Mouse (Mus musculus) NIH3T3 (cell line): Measurements from ENCODE around the gene Abcb4.
"Not testable (repeated sequence)": the region's sequence is repeated elsewhere in the genome, so short reads cannot be mapped to it uniquely, and the experiment has no call there.

Source experiments
- DNase-seq: peaks from one replicate; pipeline ENCODE4 v3.0.0-alpha.2; 2012; ENCODE audit warnings: low read depth

Gene Abcb4

DNA sequence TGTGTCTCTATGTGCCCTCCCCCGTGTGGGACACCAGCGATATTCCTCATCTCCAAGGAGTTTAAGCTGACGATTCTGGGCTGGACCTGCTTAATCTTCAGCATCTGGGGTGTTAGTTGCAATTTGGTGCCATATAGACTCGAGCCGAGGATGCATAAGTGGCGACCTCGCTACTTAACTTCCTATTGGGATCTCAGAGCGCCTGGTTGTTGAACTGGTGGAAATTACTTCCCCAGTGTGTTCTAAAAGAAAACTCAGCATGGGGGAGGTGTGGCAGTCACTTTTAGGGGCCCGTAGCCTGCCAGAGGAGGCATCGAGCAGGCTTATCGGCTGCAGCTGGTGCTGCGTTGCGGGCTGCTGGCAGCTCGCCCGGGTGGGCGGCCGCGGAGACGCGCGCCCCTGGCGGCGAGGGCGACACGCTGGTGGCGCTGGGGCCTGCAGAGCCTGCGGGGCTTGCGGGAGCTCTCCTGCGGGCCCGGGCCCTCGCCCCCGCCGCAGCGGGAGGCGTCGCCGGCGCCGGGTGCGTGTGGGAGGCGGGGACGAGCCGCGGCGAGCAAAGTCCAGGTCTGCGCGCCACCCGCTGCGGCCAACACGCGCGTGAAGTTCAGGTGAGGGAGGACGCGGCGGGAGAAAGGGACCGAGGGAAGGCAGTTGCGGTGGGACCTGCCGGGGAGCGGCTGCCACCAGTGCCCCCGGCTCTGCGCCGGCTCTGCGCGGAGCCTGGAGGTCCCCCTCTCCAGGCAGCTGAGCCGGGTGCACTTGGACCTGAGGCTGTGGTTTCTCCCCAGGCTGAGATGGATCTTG, at the start of gene Abcb4:
Gene Abcb4, plus strand, starts transcription at position 418 of the 804 bp plus-strand sequence.
- DNase-seq = no peak

DNA sequence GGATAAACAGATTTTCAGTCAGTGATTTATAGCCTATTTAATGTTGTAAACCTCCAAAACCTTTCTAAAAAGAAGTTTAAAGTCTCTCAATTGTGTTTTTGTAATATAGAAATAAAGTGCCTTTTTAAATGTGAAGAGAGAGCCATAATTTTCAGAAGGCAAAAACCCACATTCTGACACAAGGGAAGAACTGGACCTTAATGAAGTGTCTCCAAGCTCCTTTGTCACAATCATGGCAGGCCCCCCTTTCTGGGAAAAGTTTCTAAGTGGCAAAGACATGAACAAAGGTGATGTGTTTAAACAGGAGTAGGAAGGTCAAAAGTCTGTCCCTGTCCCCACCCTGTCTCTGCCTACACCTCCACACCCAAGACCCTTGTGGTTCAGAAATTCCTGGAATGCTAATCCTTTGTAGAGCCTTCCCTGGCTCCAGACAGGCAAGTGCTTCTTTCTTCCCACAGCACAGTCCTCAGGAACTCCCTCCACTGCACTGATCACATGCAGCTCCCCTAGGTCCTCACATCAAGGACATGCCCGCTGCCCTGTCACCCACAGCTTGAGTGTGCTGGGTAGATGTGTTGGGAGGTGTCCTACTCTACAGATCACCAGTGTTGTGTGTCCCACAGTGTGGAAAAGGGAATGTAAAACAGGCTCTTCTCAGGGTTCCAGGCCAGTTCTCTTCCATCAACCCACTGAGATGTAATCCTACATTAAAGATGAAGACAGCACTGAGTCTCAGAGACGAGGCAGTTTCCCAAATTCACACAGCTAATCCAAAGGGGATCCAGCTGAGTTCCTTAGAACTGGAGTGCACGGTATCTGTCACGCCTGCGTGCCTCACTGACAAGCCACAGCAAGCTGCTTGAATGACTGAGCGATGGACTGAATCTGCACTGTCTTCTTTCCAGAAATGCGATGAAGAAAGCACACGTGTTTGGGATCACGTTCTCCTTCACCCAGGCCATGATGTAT, 44.6 kb upstream of the Abcb4 start:
- not testable (repeated sequence) for DNase-seq

DNA sequence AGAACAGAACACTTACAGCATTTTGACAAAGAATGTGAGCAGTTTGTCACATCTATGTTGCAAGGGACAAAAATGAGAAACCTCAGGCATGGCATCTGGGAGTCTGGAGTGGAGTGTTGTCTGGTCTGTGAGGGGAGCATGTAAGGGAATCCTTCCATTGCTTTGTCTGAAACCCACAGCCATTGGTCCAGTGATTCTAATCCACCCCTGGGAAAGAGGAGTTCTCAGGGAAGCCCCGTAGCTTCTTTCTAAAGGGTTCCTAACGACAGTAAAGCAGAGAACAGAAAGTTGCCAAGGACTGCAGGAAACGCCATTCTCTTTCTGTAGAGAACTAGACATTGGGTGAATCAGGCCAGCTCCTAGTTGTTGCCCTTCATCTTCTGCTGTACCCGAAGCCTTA, 42.7 kb upstream of the Abcb4 start:
- no peak for DNase-seq

DNA sequence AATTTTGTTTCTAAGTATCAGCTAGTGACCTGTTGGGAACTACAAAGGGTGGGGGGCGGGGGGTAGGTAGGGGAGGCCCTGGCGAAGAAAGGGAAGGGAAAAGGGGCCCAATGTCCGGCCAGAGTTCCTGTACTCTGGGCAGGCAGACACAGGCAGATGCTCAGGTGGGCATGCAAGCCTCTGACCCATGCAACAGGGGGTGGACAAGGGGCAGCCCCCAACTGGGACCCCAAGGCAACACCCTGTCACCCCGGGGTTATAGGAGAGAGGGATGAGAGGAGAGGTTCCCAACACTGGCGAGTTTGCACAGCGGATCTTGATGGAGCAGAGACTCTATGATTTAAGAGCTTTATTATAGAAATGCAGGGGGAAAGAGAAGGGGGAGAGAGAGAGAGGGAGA, 36.3 kb upstream of the Abcb4 start:
- no peak for DNase-seq

DNA sequence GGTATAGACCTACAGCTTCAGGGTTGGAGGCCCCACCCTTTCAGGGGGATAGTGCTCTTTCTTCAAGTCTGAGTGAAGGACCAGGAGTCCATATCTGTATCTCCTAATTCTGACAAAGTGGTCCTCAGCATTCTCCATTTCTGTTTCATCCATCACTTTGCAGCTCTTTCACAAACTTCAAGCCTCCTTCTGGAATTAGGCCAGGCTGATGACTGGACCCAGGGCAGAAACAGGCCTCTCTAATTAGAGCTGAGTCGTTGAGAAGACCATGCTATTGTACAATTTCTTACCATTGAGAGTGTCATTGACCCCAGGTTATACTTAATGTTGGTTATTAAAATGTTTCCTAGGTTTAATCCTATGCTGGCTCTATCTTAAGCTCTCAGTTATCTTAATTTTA, 31.7 kb upstream of the Abcb4 start:
- peak; percentile 54 for DNase-seq

DNA sequence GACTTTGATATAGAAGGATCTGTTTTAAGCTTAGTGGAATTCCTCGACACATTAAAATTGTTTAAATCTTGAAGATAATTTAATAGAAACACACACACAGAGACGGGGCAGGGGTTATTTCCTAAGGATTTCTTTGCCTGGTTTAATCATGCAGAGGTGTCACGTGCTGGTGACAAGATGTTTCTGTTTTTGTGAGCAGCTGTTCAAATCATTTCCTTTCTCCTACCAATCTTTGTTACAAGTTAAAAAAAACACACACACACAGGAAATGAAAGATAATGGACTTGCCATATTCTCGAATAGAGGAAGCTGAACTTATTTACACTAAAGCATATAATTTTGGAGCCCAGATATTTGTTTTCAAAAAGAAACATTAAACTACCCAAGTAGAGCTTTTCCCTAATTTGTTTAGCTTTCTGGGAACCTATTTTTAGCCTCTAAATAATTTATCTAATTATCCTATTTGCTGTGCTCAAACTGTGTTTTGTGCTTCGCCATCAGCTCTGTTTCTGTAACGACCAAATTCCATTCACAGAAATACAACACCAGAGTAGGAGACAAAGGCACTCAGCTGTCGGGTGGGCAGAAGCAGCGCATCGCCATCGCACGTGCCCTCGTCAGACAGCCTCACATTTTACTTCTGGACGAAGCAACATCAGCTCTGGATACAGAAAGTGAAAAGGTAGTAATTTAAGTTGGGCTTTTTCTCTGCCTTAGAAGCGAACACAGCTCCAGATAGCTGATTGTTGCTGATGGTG, 29.8 kb upstream of the Abcb4 start:
- DNase-seq = no peak

DNA sequence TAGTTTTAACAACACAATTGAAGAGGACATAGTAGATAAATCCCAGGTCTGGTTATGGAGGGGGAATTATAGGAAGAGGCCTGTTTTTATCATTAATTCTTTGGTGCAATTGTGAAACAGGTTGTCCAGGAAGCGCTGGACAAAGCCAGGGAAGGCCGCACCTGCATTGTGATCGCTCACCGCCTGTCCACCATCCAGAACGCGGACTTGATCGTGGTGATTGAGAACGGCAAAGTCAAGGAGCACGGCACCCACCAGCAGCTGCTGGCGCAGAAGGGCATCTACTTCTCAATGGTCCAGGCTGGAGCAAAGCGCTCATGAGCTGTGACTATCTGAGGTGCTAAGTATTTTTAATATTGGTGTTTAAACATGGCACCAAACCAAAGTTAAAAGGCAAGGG, 27.9 kb upstream of the Abcb4 start:
- not testable (repeated sequence) for DNase-seq

DNA sequence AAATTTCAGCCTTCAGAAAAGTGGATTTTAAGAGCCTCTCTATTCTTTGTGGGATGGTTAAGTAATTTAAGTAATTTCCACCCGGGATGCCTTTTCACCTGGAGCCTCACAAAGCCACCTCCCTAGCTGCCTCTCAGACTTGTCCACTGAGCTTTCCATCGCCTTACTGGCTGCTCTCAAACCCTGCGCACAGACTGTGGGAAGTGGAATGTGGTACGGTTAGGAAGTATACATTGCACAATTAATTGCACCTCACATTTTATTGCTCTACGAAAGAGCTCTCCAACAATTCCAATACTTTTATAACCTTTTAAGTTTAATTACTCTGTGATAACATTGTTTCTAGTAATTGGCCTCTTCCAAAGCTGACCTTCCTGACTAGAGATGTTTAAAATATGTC, 27.2 kb upstream of the Abcb4 start:
- DNase-seq = no peak

DNA sequence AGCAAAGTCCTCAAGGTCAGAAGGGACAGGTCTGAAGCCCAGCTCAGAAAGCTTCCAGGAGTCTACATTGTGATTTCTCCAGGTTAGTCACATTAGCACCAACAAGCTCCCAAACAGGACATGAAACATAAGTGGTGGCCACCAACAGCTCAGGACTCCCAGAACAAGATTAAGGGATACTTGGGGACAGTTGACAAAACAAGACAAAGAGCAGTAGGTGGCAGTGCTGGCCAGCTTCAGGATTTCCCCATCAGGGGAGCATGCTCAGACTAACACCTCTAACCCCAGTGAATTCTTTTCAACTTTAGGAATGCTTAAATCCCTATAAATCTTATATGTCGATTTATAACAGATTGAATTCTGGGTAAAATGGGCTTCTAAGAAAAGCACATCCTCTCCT, 25.5 kb upstream of the Abcb4 start:
- DNase-seq = peak; percentile 21

DNA sequence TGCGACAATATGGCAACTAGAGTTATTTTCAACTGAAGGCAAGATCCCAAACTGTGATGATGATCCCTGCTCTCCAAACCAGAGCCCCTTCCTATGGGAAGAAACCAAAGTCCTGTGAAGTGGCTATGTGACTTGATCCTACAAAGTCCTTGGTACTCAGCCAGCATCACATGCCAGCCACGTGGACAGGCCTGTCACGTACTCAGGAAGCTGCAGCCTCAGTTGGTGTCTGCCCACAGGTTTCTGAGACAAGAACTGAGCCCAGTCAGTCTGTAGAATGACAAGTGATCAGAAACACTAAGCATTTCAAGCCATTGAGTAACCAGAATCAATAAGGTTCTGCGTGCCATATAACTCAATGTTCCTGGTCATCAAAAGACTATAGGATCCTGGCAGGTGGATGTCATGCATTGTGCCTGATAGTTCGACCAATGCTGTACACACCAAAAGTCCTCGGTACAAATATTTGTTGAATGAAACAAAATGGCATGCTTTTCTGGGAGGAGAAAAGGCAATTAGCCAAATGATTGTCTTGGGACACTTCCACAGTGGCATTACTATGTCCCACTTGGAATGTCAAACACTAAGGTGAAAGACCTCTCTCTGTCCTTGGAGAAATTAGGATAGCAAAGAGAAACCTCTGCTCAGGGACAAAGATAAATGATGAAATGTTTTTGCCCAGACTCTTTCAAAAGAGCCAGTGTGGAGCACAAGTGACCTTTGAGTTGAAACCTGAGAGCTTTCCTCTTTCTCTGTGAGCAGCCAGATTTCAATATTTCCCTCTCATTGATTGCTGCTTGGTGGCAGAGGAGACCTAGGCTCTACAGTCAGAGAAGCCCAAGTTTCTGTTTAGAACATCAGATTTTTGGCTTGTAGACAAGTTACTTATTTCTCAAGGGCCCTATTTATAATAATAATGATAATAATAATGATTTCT, 20.3 kb upstream of the Abcb4 start:
- no peak for DNase-seq

DNA sequence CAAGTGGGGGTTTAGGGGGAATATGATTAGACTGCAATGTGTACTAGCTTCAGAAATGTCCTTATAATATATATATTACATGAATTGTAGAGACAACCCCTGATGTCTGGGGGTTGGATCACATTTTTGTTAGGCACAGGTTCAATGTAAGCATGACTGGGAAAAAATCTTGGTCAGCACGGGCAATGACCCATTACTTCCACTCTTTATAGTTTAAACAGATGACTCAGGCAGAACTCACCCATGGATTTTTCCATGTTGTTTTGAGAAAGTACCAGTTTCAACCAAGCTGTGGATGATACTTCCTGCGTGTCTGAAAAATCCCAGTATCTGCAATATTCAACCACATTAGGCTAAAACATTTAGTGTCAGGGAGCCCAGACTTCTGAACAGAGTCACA, 16.4 kb upstream of the Abcb4 start:
- DNase-seq = peak; percentile 44

DNA sequence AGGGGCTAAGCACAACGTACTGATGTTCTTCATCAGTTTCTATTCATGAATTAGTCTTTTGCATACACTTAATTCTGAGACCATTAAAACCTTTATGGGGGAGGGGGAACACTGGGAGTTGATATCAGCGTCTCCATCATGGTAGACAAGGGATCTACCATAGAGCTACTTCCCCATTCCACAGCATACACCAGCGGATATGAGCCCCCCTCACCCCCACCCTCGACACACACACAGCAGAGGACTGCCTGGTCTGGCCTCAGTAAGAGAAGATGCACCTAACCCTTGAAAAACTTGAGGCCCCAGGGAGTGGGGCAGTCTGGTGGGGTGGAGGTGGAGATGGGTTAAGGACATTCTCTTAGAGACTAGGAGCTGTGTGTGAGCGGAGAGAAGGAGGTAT, 15.7 kb upstream of the Abcb4 start:
- DNase-seq = no peak

DNA sequence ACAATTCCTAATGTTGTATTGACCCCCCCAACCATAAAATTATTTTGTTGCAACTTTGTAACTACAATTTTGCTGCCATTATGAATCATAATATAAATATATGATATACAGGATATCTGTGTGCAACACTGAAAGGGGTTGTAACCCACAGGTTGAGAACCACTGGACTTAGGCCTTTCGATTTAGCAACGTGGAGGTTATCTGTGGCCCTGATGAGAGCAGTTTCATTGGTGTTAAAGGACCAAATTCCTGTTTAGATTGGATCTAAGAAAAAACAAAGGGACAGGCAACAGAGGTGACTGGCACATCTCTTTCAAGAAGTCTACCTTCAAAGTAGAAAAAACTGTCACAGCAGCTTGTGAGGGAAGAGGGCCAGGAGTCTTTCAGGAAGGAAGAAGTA, 7.7 kb upstream of the Abcb4 start:
- no peak for DNase-seq

DNA sequence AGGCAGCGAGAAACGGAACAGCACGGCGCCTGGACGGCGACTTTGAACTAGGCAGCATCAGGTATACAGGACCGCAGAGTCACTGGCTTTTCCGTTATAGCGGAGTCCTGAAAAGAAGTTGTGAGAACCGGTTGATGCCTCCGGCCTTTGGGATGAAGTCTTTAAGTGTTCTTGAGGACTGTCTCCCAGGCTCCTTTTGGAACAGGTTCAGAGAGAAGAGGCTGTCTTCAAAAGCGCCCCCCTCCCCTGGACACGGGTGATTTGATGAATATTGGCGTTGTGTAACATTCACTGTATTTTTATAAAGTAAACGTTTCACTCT, 548 bp downstream of the Abcb4 start:
- no peak for DNase-seq

DNA sequence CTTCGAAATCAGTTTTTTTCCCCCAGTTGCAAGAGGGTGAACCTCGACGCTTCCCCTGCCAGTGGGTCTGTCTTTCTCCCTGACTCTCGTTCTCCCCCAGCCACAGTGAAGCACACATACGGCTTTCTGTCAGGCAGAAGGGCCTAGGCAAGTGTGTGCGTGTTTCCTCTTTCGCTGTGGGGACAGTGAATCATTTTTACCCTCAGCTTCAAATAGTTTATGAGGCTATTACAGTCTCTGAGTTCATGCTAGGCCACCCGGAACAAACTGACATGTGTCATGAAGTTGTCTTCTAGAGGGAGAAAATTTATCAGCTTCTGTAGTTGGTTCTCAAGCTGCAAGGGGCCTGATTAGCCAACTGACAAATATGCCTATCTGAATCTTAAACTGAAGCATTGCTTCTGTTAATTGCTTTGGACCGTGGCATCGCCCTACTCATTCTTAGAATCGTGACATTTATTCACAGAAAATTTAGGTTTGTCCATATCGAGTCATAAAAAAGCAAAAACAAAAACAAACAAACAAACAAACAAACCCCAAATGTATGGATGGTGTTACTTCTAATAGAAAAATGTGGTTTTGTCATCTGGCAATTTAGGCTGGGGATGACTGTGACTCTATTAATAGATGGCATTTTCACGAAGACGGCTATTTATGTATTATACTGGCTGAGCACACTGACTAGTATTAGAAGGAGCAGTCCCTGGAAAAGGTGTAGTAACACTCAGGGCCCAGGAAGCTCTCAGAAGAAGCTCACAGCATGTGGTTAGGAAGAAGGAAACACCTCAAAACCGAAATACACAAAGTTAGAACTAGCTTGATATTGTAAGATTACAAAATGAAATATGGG, 1.3 kb downstream of the Abcb4 start:
- no peak for DNase-seq

DNA sequence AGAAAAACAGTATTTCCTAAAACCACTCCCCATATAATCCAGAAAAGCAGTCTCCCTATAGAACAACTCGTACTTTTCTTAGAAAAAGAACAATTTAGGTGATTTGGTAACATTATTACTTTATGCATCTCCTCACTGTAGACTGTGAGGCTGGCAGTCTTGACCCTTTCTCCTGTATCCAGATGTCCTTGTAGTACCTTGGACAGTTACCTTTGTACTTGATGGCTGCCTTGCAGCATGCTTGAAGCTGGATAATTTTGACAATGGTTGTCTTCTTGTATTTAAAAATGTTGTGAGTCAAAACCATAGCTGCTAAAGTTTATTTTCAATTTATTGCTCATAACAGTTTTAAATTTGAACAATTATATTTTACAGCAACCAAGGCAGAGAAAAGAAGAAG, 2.7 kb downstream of the Abcb4 start:
- DNase-seq = peak; percentile 39

DNA sequence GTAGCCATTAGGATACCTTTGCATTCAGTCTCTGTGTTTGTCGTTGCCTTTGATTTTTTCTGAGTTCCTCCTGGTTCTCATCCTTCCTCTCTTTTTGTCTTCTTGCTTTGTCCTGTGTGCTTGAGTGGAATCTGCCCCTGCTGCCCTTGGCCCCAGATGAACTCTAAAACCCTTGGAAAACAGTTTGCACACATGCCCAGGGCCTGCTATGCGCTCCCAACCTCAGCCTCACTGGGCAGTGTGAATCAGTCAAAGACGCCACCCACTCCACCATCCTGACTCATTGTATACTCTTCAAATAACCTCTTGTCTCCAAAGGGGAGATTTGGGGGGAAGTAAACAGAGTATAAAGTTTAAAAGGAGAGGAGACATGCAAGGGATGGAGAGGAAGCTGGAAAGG, 4.7 kb downstream of the Abcb4 start:
- DNase-seq = no peak

DNA sequence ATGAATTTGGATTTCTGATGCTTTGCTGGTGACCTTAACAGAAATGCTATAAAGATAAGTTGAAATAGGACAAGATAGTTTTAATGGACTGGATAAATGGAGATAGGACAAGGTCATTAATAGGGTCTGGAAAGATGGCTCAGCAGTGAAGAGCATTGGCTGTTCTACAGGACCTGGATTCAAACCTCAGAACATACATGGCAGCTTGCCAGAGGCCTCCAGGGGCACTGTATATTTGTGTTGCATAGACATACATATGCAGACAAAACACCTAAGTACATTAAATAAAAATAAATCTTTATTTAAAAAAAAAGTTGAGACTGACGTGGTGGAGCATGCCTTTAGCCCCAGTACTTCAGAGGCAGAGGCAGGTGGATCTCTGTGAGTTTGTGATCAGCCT, 7.5 kb downstream of the Abcb4 start:
- DNase-seq = no peak

DNA sequence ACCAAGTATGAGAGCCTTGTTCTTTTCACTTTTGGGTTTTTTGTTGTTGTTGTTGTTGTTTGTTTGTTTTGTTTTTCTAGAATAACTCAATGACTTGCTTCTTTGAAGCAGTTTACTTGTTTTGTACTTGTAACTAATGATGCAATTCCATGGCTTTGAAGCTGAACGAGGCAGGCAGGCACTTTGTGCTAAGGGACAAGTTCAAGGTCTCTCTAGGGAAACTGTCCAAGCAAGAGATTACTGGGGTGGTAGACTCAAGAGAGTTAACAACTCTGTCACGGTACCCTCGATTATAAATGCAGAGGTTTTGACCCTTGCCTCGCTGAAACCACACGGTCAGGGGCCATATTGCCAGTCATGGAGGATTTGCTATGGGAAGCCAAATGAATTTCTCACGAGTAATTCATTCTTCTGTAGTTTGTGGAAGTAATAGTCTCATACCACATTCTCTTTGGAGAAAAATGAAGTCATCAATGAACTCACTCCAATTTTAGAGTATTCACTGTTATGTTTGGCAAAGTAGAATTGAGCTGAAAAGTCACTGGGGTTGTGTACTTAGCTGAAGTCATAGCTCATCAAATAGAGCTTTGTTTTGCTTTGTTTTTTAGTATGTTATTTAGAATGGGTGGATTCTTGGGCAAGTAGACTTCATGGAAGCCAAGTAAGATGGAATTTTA, 8.8 kb downstream of the Abcb4 start:
- peak; percentile 12 for DNase-seq

DNA sequence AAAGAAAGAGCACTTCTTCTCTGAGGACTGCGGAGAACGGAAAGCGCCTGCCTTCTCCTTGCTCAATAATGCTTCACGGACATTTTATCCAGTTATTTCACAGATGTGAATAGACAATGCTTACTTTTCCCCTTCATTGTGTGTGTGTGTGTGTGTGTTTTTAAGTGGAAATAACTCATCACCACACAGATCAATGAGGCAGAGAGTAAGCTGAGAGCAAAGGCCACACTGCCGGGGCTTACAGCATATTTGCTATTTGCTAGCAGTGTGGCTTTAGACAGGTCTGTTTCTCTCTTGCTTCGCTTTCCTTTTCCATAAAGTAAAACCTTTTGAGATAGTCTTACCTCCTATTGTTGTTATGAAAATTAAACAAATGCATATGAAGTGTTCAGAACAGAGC, 11.0 kb downstream of the Abcb4 start:
- no peak for DNase-seq
